Mouse (Mus musculus): ENCODE results near the gene Ssbp3.

DNA sequence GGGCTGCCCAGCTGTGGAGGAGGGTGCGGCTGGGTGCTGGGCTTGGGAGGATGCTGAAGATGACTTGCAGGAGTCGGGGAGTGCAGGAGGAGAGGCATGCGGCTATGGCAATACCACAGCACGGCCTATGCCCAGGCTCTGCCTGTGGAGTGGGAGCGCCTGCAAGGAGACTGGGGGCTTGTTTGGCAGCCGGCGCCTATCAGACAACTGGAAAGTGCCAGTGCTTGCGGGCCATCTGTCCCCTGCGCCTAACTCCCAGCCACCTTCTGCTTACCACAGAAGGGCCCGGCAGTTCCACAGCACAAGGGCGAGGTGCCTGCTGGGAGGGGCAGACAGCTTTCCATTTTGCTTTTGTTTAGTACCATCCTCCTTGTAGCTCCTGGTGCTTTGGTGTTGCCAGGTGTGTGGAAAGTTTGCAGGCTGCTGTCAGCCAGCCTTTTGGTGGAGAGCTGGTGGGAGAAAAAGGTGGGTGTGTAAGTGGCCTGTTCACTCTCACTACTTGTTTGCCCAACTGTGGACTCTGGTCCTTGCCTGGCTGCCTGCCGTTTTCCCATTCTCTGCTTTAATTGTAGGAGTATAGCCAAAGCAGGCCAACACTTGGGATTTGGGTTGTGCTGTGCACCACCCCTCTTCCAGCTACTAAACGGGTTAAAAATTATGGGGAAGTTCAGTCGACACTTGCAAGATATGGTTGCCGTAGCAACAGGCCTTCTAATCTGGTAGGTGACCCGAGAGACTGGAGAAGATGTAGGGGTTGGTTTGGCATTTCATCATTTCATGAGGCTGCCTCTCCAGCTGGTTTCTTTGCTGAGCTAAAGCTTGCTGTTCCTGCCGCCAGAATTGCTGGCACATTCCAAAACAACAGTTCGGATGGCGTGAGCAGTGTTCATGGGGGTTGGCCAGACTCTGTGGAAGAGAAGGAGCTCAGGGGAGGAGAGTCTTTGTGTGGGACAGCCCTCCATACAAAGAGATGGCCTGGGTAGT lies 45.5 kb downstream of the Ssbp3 start:
- TF ChIP-seq CTCF (IDR thresholded peaks at IDR 0.05; ENCODE audit: borderline replicate concordance, insufficient read depth, low read length) (no peak), POLR2A (IDR thresholded peaks at IDR 0.05; ENCODE audit: low read depth, low read length) (no peak)
